Mouse (Mus musculus) bone marrow, adult 2 months (tissue): ENCODE data around the gene Usp5. TPM values are rescaled to one million over a fixed set of nuclear protein-coding genes. Genes with fewer than 3 reads are reported as not detected.

ENCODE experiments used
- H3K27ac ChIP-seq: fragments of 200-500 bp; 2 replicates; pipeline ENCODE4 v1.5.1; 2012; ENCODE audit warnings: low read depth, mild to moderate bottlenecking, control low read depth, inconsistent platforms, low read length; ENCODE audit not compliant: control insufficient read depth, poor library complexity, insufficient read depth
- H3K4me1 ChIP-seq: fragments of 200-500 bp; 2 replicates; pipeline ENCODE4 v1.6.1; 2011; ENCODE audit warnings: low read length; ENCODE audit not compliant: control insufficient read depth, insufficient read depth
- H3K4me3 ChIP-seq: fragments of 200-500 bp; replicated peaks from 2 replicates; pipeline ENCODE3; 2011; ENCODE audit warnings: mild to moderate bottlenecking, low read depth, low read length, control low read depth; ENCODE audit not compliant: control insufficient read depth
- CTCF ChIP-seq: fragments of 200-500 bp; IDR thresholded peaks from 2 replicates; pipeline ENCODE4 v1.5.1; 2011; ENCODE audit warnings: low read length, control low read depth; ENCODE audit not compliant: control insufficient read depth, insufficient read depth
- POLR2A ChIP-seq: fragments of 200-500 bp; IDR thresholded peaks from 2 replicates; pipeline ENCODE4 v1.6.1; 2011; ENCODE audit warnings: low read depth, mild to moderate bottlenecking, control low read depth, low read length, borderline replicate concordance; ENCODE audit not compliant: control insufficient read depth
- WGBS: fragments of 180-500 bp; shearing (Covaris S2); methylation state at CpG from one replicate; pipeline ENCODE4 v1.1.7; 2018; 5-methylcytosine and 5-hydroxymethylcytosine counted together
- polyA plus RNA-seq: library from polyadenylated mRNA; stranded (reverse); fragments of >200 nt; gene quantifications from 2 replicates; pipeline ENCODE4 v1.2.4, GENCODE M21; 2011; ENCODE audit warnings: low replicate concordance; ENCODE audit not compliant: missing spikeins, insufficient read depth, insufficient read length

The Usp5 gene
- polyA plus RNA-seq, 1 experiment = 53.9 TPM

DNA sequence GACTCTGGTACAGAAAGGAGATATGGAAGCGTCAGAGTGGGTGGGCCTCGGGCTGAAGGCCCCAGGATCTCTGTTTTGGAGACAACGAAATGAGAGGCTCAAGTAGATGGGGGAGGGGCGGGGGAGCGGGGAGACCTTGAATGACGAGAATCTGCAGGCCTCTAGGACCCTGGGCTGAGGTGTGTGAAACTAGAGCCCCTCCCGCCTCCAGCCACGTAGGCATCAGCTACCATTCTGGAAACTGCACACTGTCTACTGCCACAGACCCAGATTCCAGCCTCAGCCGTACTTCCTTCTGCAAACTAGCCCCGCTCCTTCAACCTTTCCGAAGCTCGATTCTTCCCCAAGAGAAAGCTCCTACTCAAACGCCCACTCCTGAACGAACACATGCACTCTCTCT lies 27.0 kb upstream of the Usp5 start:
- WGBS = 20% methylated on average over 14 of the region's 14 CpGs
- H3K4me1 ChIP-seq = no peaks in the 10 kb centered on the region

DNA sequence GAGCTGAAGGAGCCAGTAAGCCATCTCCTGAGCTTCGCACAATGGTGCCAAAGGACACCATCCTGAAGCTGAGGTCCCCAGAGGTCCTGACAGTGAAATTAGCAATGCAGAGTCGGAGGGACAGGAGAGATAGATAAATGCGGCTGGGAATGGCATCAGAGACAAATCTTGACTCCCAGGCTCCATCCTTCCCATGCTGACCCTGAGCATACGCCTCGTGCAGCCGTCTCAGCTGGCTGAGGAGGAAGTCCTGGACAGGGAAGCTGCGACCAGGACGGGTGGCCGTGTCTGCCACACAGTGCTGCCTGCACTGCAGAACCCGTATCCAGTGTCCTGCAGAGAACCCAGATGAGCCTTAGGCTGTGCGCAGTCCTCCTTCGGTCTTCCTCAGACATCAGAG lies 25.4 kb upstream of the Usp5 start:
- no peak for TF ChIP-seq POLR2A
- no peak for TF ChIP-seq CTCF
- Histone ChIP-seq H3K4me3 (no peak overlapping the region), H3K4me1 (no peaks in the 10 kb centered on the region), H3K27ac (no peak overlapping the region)
- WGBS = 63% methylated on average over 12 of the region's 12 CpGs

More for the DNA sequence above, 27.0 kb upstream of the Usp5 start:
- TF ChIP-seq POLR2A (no peak), CTCF (no peak)
- Histone ChIP-seq H3K27ac (no peak overlapping the region), H3K4me3 (no peak overlapping the region)

DNA sequence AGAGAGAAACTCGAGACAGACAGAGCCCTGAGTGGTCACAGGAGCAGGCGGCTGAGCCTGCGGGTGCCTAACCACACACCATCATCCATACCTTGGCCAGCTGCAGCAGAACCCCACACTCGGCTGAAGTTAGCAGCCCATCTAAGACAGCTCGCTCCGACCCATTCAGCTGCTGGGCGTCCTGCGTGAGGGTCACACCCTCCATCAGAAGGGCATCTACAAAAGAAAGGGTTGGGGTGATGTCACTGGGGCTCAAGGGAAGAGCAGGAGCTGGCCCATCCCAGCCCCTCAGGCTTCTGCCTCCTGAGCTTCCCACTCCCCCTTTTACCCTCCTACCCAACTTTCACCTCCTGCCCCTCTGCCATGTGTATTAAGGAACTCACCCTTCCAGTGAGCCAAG lies 21.3 kb upstream of the Usp5 start:
- Histone ChIP-seq H3K4me3 (no peak overlapping the region), H3K4me1 (no peaks in the 10 kb centered on the region), H3K27ac (no peak overlapping the region)
- 81% methylated on average over 8 of the region's 8 CpGs for WGBS
- TF ChIP-seq POLR2A (no peak), CTCF (no peak)

DNA sequence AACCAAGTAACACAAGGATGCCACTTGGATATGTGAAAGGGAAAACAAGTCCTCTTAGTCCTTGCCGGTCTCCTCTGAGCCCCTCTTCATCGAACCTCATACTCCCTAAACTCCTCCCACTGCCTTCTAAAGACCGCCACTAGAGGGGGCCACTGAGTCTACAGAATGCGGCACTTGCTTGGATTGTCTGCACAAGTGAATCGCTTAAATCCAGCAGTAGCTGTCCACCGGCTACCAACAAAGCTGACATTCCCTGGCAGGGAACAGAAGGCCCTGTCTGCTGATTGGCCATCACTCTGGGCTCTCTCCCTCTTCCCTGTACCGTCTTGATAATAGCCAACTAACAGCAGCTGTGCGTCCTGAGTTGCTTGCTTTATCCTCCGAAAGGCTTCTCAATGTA lies 18.0 kb upstream of the Usp5 start:
- WGBS = 22% methylated on average over 9 of the region's 9 CpGs
- TF ChIP-seq POLR2A = no peak
- TF ChIP-seq CTCF = peak; percentile 85

DNA sequence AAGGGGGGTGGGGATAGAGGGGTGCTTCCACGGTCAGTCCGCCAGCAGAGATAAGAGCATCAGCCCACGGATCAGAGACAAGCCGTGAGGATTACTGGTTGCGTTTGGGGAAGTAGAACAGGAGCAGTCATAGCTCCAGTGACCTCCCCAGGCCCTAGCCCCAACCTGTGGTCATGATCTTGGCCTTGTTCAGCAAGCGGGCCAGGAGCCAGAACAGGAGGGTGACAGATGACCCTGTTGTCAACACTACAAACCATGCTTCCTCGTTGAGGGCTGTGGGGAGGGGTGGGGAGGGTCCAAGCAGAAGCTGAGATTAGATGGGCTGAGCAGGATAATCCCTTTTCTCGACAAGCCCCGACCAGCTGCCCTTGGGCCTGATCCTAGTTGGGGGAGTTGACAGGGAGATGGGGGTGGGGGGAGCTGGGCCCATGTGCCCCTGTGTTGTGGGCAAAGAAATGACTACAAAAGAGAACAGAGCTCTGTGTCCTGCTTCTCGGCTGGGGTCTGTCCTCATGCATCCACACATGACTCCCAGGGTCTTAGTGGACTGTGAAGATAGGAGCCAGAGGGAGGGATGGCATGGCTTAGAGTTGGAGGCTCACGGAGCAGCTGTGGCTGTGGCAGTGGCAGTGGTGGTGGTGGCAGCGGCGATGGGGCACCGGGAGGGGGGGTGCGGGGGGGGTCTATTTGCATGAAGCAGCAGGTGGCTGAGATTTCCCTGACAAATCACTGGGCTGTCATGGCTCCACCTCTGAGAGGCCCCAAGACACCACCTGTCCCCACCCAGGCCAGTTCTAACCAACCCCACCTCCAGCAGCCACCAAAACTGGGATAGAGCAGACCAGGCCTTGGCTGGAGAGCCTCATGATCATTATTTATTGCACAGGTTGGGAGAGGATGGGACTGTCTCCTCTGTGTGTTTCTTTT lies 11.2 kb upstream of the Usp5 start, which contains the start of gene Gnb3:
Gnb3 (minus strand) TSS at position 35 of the 927 bp plus-strand sequence.
- no peak within 1 kb of the TSS for H3K4me3 ChIP-seq
- 39% methylated on average over 15 of the region's 15 CpGs for WGBS
- TF ChIP-seq POLR2A (no peak), CTCF (no peak)
- H3K27ac ChIP-seq = no peak within 1 kb of the TSS
- no peaks in the 10 kb centered on the region; the same call in 1 of the 2 replicates for H3K4me1 ChIP-seq

More for the DNA sequence above, 18.0 kb upstream of the Usp5 start:
- Histone ChIP-seq H3K27ac (no peak overlapping the region), H3K4me1 (no peaks in the 10 kb centered on the region), H3K4me3 (no peak overlapping the region)

DNA sequence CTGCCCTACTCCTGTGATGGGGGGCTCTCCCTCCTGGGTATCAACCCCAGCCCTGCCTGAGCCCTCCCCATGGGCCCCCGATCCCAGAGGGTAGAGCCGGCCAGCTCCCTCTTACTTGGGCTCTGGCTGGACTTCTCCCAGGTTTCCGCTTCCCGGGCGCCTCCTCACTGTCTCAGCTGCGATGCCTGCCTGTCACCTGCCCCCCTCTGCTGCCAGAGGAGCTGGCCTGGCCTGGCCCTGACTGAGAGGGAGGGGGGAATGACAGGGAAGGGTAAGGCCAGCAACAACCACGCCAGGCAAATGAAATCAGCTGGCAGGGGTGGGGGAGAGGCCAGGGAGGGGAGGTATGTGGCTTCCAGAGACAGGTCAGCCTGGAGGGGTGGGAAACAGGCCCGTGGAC lies 10.5 kb upstream of the Usp5 start:
- 40% methylated on average over 8 of the region's 8 CpGs for WGBS
- no peaks in the 10 kb centered on the region; the same call in 1 of the 2 replicates for H3K4me1 ChIP-seq
- no peak overlapping the region for H3K4me3 ChIP-seq
- H3K27ac ChIP-seq = no peak overlapping the region
- no peak for TF ChIP-seq CTCF
- no peak for TF ChIP-seq POLR2A

DNA sequence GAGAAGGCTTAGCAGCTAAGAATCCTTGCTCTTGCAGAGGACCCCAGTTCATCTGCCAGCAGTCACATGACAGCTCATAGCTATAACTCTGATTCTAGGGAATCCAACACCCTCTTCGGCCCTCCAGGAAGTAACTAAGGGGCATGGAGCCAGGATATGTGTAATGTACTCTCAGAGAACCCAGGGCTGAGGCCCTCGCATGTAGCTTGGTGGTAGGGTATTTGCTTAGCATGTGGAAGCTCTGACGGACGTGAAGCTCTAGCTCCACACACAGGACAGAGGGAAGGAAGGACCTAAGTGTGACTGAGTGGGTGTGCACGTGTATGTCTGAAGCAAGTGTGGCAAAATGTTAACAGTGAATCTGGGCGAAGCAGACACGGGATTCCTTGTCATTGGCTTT lies 7.1 kb upstream of the Usp5 start:
- no peak for TF ChIP-seq CTCF
- TF ChIP-seq POLR2A = no peak
- Histone ChIP-seq H3K4me1 (no peaks in the 10 kb centered on the region; the same call in 1 of the 2 replicates), H3K27ac (no peak overlapping the region), H3K4me3 (no peak overlapping the region)
- WGBS = 74% methylated on average over 7 of the region's 7 CpGs

DNA sequence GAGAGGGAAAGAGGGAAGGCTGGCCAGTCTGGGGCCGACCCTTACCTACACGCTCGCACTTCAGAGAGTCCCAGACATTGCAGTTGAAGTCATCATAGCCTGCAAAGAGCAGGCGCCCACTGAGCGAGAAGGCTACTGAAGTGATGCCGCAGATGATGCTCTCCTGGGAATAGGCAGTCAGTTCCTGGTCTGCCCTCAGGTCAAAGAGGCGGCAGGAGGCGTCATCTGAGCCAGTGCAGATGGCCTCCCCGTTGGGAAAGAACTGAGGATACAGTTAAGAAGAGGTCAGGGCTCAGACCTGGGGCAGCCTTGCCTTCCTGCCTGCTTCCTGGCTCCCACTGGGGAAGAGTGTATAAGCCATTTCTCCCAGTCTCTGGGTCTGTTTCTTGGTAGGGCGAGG lies 6.2 kb upstream of the Usp5 start:
- WGBS = 93% methylated on average over 10 of the region's 10 CpGs
- H3K4me3 ChIP-seq = no peak overlapping the region
- no peak overlapping the region for H3K27ac ChIP-seq
- TF ChIP-seq POLR2A = no peak
- no peak for TF ChIP-seq CTCF
- no peaks in the 10 kb centered on the region; the same call in 1 of the 2 replicates for H3K4me1 ChIP-seq

DNA sequence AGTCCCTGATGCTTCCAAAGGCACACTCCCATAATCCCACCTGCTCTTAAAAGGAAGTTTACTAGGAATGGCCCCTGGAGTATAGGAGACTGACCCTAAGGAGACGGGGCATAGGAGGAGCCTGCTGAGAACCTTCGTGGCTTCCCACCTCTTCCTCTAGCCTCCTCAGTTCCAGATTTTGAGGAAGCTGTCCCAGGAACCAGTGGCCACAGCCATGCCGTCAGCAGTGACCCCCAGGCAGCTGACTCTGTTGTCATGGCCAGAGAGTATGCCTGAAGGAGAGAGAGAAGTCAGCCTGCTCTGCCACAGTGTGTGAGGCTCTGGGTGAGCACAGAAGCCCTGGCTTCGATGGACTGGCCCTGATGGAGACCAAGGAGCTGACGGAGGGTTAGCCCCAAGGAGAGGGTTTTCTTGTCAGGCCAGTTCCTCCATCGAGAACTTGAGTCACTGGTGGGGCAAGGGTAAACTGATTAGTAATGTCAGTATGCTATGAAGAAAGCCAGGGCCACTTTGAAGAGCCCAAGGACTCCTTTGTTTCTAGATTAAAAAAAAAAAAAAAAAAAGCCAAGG lies 5.3 kb upstream of the Usp5 start:
- Histone ChIP-seq H3K27ac (no peak overlapping the region), H3K4me3 (no peak overlapping the region)

More for the DNA sequence above, 5.3 kb upstream of the Usp5 start:
- WGBS = 58% methylated on average over 6 of the region's 6 CpGs
- H3K4me1 ChIP-seq = no peaks in the 10 kb centered on the region
- TF ChIP-seq CTCF (no peak), POLR2A (no peak)
